Mouse (Mus musculus) embryonic fibroblast, embryonic 13.5 days (primary cell): ENCODE measurements around the gene Dpm3. TPM values are rescaled to one million over a fixed set of nuclear protein-coding genes. Genes with fewer than 3 reads are reported as not detected.

ENCODE experiments used
- H3K27ac ChIP-seq: 2 replicates; pipeline ENCODE4 v1.5.1; 2012; ENCODE audit warnings: low read length, control low read depth, inconsistent platforms; ENCODE audit not compliant: insufficient read depth
- H3K4me1 ChIP-seq: 2 replicates; pipeline ENCODE4 v1.6.1; 2011; ENCODE audit warnings: low read length; ENCODE audit not compliant: control insufficient read depth, insufficient read depth
- H3K4me3 ChIP-seq: 2 replicates; pipeline ENCODE4 v1.5.1; 2011; ENCODE audit warnings: mild to moderate bottlenecking, control low read depth, low read length; ENCODE audit not compliant: insufficient read depth
- CTCF ChIP-seq: IDR thresholded peaks from 2 replicates; pipeline ENCODE4 v1.5.1; 2011; ENCODE audit warnings: mild to moderate bottlenecking, control low read depth, low read length, moderate library complexity, borderline replicate concordance; ENCODE audit not compliant: insufficient read depth
- POLR2A ChIP-seq: IDR thresholded peaks from 2 replicates; pipeline ENCODE4 v1.6.1; 2011; ENCODE audit warnings: low read depth, mild to moderate bottlenecking, control low read depth, low read length, moderate library complexity
- polyA plus RNA-seq: library from polyadenylated mRNA; stranded (reverse); fragments of >200 nt; gene quantifications from 2 replicates; pipeline ENCODE4 v1.2.4, GENCODE M21; 2011; ENCODE audit warnings: low read depth; ENCODE audit not compliant: missing spikeins, insufficient read length

Dpm3 gene
- polyA plus RNA-seq, 1 experiment = 51.3 TPM

DNA sequence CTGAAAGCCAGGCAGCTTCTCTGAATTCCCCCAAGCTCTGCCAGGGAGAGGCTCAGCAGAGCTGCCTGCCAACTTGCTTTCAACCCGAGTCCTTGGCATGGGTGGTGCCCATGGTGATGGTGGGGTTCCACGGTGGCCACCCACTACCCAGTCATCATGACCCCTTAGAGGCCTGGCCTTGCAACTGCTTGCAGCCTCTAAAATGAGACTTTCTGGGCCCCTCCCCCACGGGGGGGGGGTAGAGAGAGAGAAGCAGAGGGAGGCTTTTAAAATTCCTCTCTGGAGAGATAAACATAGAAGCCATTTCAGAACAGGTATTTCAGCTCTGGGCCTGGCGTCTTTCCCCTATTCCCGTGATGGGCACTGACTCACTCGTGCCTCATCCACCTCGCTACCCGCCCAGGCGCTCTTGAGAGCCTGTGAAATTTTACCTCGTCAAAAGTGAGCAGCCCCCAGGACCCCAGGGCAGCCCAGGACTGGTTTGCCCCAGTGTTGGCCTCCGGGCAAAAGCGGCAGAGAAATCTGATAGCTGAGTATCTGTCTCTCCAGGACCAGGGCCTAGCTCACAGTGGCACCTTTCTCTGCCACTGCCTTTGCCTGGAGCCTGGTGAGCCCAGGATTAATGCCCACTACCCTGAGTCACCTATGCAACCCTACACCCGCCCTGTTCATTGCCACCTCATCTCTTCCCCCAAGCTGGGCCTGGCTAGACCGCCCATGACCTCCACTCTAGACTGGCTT is 18.3 kb downstream of the Dpm3 start:
- Histone ChIP-seq H3K4me1 (peaks cover 2% of the 10 kb centered on the region; the same call in 1 of the 2 replicates), H3K27ac (no peak overlapping the region), H3K4me3 (no peak overlapping the region)
- TF ChIP-seq POLR2A = no peak
- TF ChIP-seq CTCF = no peak

DNA sequence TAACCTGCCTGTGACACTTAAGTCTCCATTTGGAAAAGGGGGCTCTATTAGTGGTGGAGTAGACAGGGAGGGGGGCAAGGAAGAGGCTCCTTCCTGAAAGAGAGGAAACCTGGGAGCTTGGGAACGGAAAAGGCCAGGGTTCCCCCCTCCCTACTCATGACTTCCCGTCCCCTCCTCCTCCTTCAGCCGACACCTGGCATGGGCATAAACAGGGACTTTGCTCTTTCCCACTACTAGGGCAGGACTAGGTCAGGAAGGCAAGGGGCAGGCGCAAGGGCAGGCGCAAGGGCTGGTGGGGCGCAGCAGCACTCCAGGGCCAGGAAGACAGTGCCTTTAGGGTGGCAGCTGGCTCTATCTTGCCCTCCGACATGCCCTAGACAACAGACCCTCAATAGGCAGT is 18.9 kb downstream of the Dpm3 start:
- H3K27ac ChIP-seq = no peak overlapping the region
- TF ChIP-seq POLR2A (no peak), CTCF (no peak)

DNA sequence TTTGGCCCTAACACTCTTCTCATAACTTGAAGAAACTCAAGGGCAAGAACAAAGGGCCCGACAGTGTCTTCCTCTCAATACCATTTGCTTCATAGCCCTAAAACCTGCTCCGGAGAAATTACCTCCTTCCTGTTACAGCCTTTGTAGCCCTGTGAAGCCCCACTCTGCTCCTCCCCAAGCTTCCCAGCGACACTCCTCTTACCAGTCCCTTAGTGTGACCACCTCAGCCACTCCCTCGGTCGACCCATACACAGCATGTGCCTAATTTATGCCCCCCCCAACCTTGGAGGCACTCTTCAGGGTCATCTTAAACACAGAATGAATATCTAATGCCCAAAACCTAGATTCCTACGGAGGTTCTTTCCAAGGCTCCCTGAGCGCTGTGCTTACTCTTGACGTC is 19.5 kb downstream of the Dpm3 start:
- Histone ChIP-seq H3K27ac (no peak overlapping the region), H3K4me1 (peaks cover 2% of the 10 kb centered on the region; the same call in 1 of the 2 replicates), H3K4me3 (peak overlapping the region; percentile 49)
- TF ChIP-seq POLR2A = no peak
- TF ChIP-seq CTCF = no peak

More for the DNA sequence above, 18.9 kb downstream of the Dpm3 start:
- H3K4me1 ChIP-seq = peaks cover 2% of the 10 kb centered on the region; the same call in 1 of the 2 replicates
- H3K4me3 ChIP-seq = peak overlapping the region; percentile 49

DNA sequence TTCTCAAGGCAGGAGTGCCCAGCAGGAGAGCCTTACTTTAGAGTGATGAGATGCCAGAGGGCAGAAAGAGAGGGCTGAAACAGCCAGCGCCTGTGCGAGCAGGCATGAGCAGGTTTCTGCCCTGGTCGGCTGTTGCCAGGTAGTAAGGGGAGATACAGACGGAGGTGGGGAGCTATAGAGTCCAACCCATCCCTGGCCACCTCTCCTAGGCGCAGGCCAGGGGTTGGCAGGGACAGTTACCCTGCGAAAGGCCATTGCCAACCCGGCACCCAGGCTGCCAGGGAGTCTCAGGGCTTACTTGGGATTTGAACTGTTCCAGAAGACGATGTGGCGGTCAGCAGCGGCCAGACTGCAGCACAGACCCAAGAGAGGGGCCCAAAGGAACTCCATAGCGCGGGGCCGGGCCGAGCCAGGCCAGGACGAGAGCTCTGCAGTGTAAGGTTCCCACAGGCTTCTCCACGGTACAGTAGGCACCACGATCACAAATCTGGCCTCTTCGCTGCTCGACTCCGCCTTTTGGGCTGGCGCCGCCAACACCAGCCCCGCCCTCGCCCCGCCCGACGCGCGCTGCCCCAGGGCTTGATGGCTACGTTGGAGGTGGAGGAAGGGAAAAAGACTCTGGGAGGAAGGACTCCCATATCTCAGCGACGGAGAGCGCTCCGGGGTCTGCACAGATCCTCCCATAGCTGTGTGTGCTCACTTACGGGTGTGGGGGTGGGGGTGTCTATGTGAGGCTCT is 20.2 kb downstream of the Dpm3 start:
- Histone ChIP-seq H3K4me1 (peaks cover 2% of the 10 kb centered on the region; the same call in 1 of the 2 replicates), H3K27ac (no peak overlapping the region), H3K4me3 (peak overlapping the region; percentile 54)
- TF ChIP-seq CTCF (no peak), POLR2A (peak; percentile 94)

DNA sequence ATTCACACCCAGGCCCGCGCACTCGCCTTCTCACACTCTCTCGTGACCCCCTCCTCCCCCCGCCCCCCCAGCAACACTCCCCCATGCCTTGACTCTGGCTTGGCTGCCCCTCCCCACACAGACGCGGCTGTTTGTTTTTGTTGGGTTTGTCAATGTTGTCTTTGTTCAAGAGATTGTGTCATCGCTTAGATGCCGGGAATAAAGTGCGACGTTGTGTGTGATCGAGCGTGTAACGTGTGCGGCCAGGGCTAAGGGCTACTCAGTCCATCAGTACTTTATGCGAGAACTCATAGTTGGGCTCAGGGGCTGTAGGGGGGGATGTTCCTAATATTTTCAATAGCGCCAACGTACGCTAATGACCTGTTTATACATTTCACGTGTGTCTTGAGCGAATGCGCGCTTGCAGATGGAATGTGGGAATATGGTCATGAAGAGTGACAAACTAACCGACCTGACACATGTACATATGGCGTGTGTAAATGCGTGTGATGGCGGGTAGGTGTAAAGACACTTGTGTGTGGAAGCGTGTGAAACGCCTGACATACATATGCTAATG is 21.0 kb downstream of the Dpm3 start:
- H3K4me3 ChIP-seq = peak overlapping the region; percentile 54
- TF ChIP-seq CTCF (no peak), POLR2A (no peak)
- H3K27ac ChIP-seq = no peak overlapping the region
- H3K4me1 ChIP-seq = peaks cover 2% of the 10 kb centered on the region; the same call in 1 of the 2 replicates

GRCm38 (mm10) chr3:89280606-89281511 is 21.7 kb downstream of the Dpm3 start, which contains the start of gene Efna1:
Gene Efna1, minus strand, starts transcription at chr3:89281142.
- Histone ChIP-seq H3K27ac (no peak within 1 kb of the TSS), H3K4me3 (peak within 1 kb of the TSS; percentile 36), H3K4me1 (peaks cover 2% of the 10 kb centered on the region; the same call in 1 of the 2 replicates)
- TF ChIP-seq CTCF = no peak
- peak; percentile 52; the same call in 1 of the 2 replicates for TF ChIP-seq POLR2A

- Histone ChIP-seq H3K4me1 (peaks cover 2% of the 10 kb centered on the region; the same call in 1 of the 2 replicates), H3K4me3 (no peak overlapping the region), H3K27ac (no peak overlapping the region)
- peak; percentile 95 for TF ChIP-seq CTCF
- no peak for TF ChIP-seq POLR2A
Observed at GRCm38 (mm10) chr3:89281579-89282290, 22.6 kb downstream of the Dpm3 start.

DNA sequence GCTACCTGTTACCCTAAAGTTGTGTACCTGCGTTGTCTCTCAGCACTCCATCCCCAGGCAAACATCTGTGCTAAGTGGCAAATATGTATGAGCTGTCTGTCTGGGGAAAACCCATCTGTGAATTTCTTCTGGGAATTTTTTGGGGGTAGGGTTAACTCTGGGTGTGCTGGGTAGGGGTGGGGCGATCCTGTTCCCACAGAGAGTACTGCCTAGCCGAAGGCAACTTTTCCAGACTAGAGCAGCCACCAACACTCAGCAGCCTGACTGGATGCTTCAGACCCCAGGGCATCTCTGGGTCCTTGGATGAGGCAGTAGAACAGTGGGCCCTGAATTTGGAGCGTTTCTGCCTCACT is 23.1 kb downstream of the Dpm3 start:
- Histone ChIP-seq H3K27ac (no peak overlapping the region), H3K4me3 (no peak overlapping the region), H3K4me1 (peaks cover 2% of the 10 kb centered on the region; the same call in 1 of the 2 replicates)
- TF ChIP-seq CTCF (no peak), POLR2A (no peak)

- Histone ChIP-seq H3K27ac (no peak overlapping the region), H3K4me1 (peaks cover 2% of the 10 kb centered on the region; the same call in 1 of the 2 replicates), H3K4me3 (no peak overlapping the region)
- TF ChIP-seq CTCF = no peak
- TF ChIP-seq POLR2A = no peak
Observed at GRCm38 (mm10) chr3:89284261-89284660, 25.1 kb downstream of the Dpm3 start.
